Mouse (Mus musculus) testis, adult 2 months (tissue): ENCODE measurements around the gene Pgap3.

Experiments used
- CTCF ChIP-seq: fragments of 200-500 bp; IDR thresholded peaks from 2 replicates; pipeline ENCODE4 v1.5.1; 2012; ENCODE audit warnings: low read depth, mild to moderate bottlenecking, inconsistent platforms, low read length, moderate library complexity; ENCODE audit not compliant: control insufficient read depth, insufficient read depth, insufficient replicate concordance
- POLR2A ChIP-seq: fragments of 200-500 bp; IDR thresholded peaks from 2 replicates; pipeline ENCODE4 v1.6.1; 2012; ENCODE audit warnings: low read depth, mild to moderate bottlenecking, inconsistent platforms, low read length, moderate library complexity; ENCODE audit not compliant: control insufficient read depth

DNA sequence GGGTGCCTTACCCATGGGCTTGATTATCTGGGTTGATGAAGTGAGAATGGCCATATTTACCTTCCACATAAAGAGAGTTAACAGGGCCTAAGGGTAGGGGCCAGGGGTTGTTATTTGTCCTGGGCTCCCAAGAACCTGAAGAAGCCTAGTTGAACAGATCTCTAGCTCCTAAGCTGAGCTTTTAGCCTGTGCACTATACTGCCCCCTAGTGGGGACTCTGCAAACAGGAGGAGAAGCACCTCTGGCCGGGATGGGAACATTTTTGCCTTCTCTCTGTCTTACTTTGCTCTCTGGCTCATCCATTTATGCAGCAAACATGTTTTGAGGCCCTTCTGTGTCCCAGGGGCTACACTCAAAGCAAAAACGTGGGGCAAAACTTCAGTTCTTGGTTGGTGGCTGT lies 27.9 kb downstream of the Pgap3 start:
- TF ChIP-seq CTCF, result peak; percentile 73; the same call in 1 of the 2 replicates
- no peak for TF ChIP-seq POLR2A
